Mouse (Mus musculus): ENCODE results near the gene Rbm20. TPM values are rescaled to one million over a fixed set of nuclear protein-coding genes. Genes with fewer than 3 reads are reported as not detected.
"Not testable (repeated sequence)": the region's sequence is repeated elsewhere in the genome, so short reads cannot be mapped to it uniquely, and the experiment has no call there.

Rbm20 gene
- polyA plus RNA-seq, 1 experiment from 2014 or later = 0.95 TPM

DNA sequence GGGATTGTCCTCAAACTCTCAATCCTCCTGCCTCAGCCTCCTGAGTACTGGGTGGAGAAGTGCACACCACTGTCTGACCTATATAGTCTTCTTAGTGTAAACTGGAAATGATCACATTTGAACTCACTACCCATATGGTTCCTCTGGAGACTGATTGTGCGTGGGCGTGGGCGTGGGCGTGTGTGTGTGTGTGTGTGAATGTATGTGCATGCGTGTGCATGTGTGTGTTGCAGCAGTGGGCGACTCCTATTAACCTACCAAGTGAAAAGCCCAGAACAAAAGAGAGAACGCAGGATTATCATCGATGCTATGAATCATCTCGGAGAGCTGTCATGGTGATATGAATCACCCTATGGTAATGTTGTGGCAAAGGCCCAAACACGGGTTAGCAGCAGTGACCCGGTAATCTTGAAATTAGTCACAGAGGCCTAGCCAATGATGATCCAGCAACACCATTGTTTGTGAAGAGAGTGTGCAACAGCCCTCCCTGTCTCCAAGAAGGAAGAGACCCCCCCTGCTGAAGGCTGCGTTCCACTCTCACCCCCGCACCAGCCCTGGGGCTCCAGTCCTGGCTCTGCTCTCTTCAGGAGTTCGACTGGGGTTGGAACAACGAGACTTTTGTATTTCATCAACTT is 123.4 kb downstream of the Rbm20 start:
- WGBS = 77% methylated on average over 15 of the region's 15 CpGs
- Histone ChIP-seq H3K4me2 (replicated peaks; ENCODE audit: low read depth, low read length) (no peak overlapping the region), H3K27me3 (ENCODE audit: control insufficient read depth, insufficient read depth, low read length) (no peaks in the 10 kb centered on the region), H3K9me3 (ENCODE audit: control insufficient read depth, low read depth, low read length) (no peaks in the 10 kb centered on the region), H3K4me3 (ENCODE audit: low read depth, low read length) (no peak overlapping the region), H3K4me1 (ENCODE audit: control insufficient read depth, insufficient read depth, low read length) (no peaks in the 10 kb centered on the region), H3K9ac (replicated peaks; ENCODE audit: low read depth, low read length) (no peak overlapping the region), H3K27ac (ENCODE audit: low read length) (no peak overlapping the region), H3K36me3 (ENCODE audit: control insufficient read depth, insufficient read depth, low read length) (no peaks in the 10 kb centered on the region)
- no peak for ATAC-seq (ENCODE audit: insufficient number of reproducible peaks, insufficient read depth, low FRiP score, low read depth)

- Histone ChIP-seq H3K9ac (replicated peaks; ENCODE audit: low read depth, low read length) (no peak overlapping the region), H3K4me1 (ENCODE audit: control insufficient read depth, insufficient read depth, low read length) (no peaks in the 10 kb centered on the region), H3K36me3 (ENCODE audit: control insufficient read depth, insufficient read depth, low read length) (no peaks in the 10 kb centered on the region), H3K27ac (ENCODE audit: low read length) (no peak overlapping the region), H3K9me3 (ENCODE audit: control insufficient read depth, low read depth, low read length) (no peaks in the 10 kb centered on the region), H3K4me3 (ENCODE audit: low read depth, low read length) (no peak overlapping the region), H3K4me2 (replicated peaks; ENCODE audit: low read depth, low read length) (no peak overlapping the region), H3K27me3 (ENCODE audit: control insufficient read depth, insufficient read depth, low read length) (no peaks in the 10 kb centered on the region)
- WGBS = 69% methylated on average over 5 of the region's 5 CpGs
- ATAC-seq (ENCODE audit: insufficient number of reproducible peaks, insufficient read depth, low FRiP score, low read depth) = no peak
Measured at GRCm38 (mm10) chr19:53801380-53801779, 124.3 kb downstream of the Rbm20 start.

- H3K36me3 ChIP-seq (ENCODE audit: control insufficient read depth, insufficient read depth, low read length) = no peaks in the 10 kb centered on the region
- H3K9ac ChIP-seq (replicated peaks; ENCODE audit: low read depth, low read length) = no peak overlapping the region
- no peak overlapping the region for H3K27ac ChIP-seq (ENCODE audit: low read length)
- no peak for ATAC-seq (ENCODE audit: insufficient number of reproducible peaks, insufficient read depth, low FRiP score, low read depth)
- H3K4me2 ChIP-seq (replicated peaks; ENCODE audit: low read depth, low read length) = no peak overlapping the region
- no peaks in the 10 kb centered on the region for H3K9me3 ChIP-seq (ENCODE audit: control insufficient read depth, low read depth, low read length)
- H3K4me1 ChIP-seq (ENCODE audit: control insufficient read depth, insufficient read depth, low read length) = no peaks in the 10 kb centered on the region
- H3K27me3 ChIP-seq (ENCODE audit: control insufficient read depth, insufficient read depth, low read length) = no peaks in the 10 kb centered on the region
- H3K4me3 ChIP-seq (ENCODE audit: low read depth, low read length) = no peak overlapping the region
- WGBS = 76% methylated on average over 11 of the region's 11 CpGs
Measured at GRCm38 (mm10) chr19:53801789-53802683, 124.9 kb downstream of the Rbm20 start.

GRCm38 (mm10) chr19:53803954-53804353 is 126.8 kb downstream of the Rbm20 start:
- no peak overlapping the region for H3K9ac ChIP-seq (replicated peaks; ENCODE audit: low read depth, low read length)
- H3K9me3 ChIP-seq (ENCODE audit: control insufficient read depth, low read depth, low read length) = no peaks in the 10 kb centered on the region
- no peak for ATAC-seq (ENCODE audit: insufficient number of reproducible peaks, insufficient read depth, low FRiP score, low read depth)
- no peak overlapping the region for H3K4me3 ChIP-seq (ENCODE audit: low read depth, low read length)
- H3K4me2 ChIP-seq (replicated peaks; ENCODE audit: low read depth, low read length) = no peak overlapping the region
- H3K27me3 ChIP-seq (ENCODE audit: control insufficient read depth, insufficient read depth, low read length) = no peaks in the 10 kb centered on the region
- H3K4me1 ChIP-seq (ENCODE audit: control insufficient read depth, insufficient read depth, low read length) = peaks cover 5% of the 10 kb centered on the region; the same call in 1 of the 2 replicates
- 79% methylated on average over 2 of the region's 2 CpGs for WGBS
- no peak overlapping the region for H3K27ac ChIP-seq (ENCODE audit: low read length)
- no peaks in the 10 kb centered on the region for H3K36me3 ChIP-seq (ENCODE audit: control insufficient read depth, insufficient read depth, low read length)

DNA sequence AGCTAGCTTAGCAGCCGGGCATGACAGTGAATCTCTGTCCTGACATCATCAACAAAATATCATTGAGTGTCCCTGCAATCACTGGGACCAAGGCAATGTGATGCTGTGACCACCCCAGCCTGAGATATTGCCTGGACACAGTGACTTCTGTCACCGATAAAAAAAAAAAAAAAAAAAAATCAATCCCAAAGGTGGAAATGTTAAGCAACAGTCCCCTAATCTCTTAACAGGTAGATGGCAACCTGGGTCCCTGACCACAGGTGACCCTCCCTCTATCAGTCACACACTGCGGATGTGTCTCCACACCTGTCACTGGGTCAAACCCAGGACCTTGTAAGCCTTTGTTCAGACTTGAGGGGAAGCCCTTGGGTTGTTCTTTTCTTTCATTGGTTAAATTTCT is 128.0 kb downstream of the Rbm20 start:
- Histone ChIP-seq H3K9me3 (ENCODE audit: control insufficient read depth, low read depth, low read length) (no peaks in the 10 kb centered on the region), H3K4me2 (replicated peaks; ENCODE audit: low read depth, low read length) (no peak overlapping the region), H3K4me3 (ENCODE audit: low read depth, low read length) (no peak overlapping the region), H3K27me3 (ENCODE audit: control insufficient read depth, insufficient read depth, low read length) (no peaks in the 10 kb centered on the region), H3K27ac (ENCODE audit: low read length) (no peak overlapping the region), H3K9ac (replicated peaks; ENCODE audit: low read depth, low read length) (no peak overlapping the region), H3K36me3 (ENCODE audit: control insufficient read depth, insufficient read depth, low read length) (no peaks in the 10 kb centered on the region), H3K4me1 (ENCODE audit: control insufficient read depth, insufficient read depth, low read length) (peaks cover 13% of the 10 kb centered on the region)
- WGBS = 76% methylated on average over 3 of the region's 3 CpGs
- no peak for ATAC-seq (ENCODE audit: insufficient number of reproducible peaks, insufficient read depth, low FRiP score, low read depth)

GRCm38 (mm10) chr19:53806126-53806525 is 129.0 kb downstream of the Rbm20 start:
- WGBS = 64% methylated on average over 7 of the region's 7 CpGs

DNA sequence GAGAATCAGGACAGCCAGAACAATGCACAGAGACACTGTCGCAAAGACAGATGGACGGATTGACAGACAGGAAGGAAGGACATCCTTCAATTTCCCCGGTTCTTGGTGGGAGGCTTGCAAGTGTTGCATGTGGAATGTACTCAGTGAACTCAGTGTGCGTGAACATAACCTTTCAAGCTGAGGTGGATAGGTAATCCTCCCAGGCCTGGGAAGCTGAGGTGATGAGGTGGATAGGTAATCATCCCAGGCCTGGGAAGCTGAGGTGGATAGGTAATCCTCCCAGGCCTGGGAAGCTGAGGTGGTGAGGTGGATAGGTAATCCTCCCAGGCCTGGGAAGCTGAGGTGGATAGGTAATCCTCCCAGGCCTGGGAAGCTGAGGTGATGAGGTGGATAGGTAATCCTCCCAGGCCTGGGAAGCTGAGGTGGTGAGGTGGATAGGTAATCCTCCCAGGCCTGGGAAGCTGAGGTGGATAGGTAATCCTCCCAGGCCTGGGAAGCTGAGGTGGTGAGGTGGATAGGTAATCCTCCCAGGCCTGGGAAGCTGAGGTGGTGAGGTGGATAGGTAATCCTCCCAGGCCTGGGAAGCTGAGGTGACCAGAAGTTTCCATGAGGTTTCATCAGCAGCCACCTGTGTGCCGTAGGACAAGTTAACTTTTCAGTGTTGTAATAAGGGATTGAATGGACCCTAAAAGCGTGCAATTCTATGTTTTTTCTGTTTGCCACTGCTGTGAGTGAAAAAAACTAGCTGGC is 129.6 kb downstream of the Rbm20 start:
- H3K9me3 ChIP-seq (ENCODE audit: control insufficient read depth, low read depth, low read length); H3K27me3 ChIP-seq (ENCODE audit: control insufficient read depth, insufficient read depth, low read length); ATAC-seq (ENCODE audit: insufficient number of reproducible peaks, insufficient read depth, low FRiP score, low read depth); H3K9ac ChIP-seq (replicated peaks; ENCODE audit: low read depth, low read length); H3K4me2 ChIP-seq (replicated peaks; ENCODE audit: low read depth, low read length); H3K27ac ChIP-seq (ENCODE audit: low read length); H3K36me3 ChIP-seq (ENCODE audit: control insufficient read depth, insufficient read depth, low read length); H3K4me3 ChIP-seq (ENCODE audit: low read depth, low read length): not testable (repeated sequence)
- 85% methylated on average over 6 of the region's 6 CpGs for WGBS
- peaks cover 14% of the 10 kb centered on the region for H3K4me1 ChIP-seq (ENCODE audit: control insufficient read depth, insufficient read depth, low read length)

More at GRCm38 (mm10) chr19:53806126-53806525, 129.0 kb downstream of the Rbm20 start:
- no peak for ATAC-seq (ENCODE audit: insufficient number of reproducible peaks, insufficient read depth, low FRiP score, low read depth)
- H3K36me3 ChIP-seq (ENCODE audit: control insufficient read depth, insufficient read depth, low read length) = no peaks in the 10 kb centered on the region
- no peaks in the 10 kb centered on the region for H3K27me3 ChIP-seq (ENCODE audit: control insufficient read depth, insufficient read depth, low read length)
- no peak overlapping the region for H3K27ac ChIP-seq (ENCODE audit: low read length)
- no peak overlapping the region for H3K4me3 ChIP-seq (ENCODE audit: low read depth, low read length)
- H3K4me2 ChIP-seq (replicated peaks; ENCODE audit: low read depth, low read length) = no peak overlapping the region
- no peak overlapping the region for H3K9ac ChIP-seq (replicated peaks; ENCODE audit: low read depth, low read length)
- H3K9me3 ChIP-seq (ENCODE audit: control insufficient read depth, low read depth, low read length) = no peaks in the 10 kb centered on the region
- H3K4me1 ChIP-seq (ENCODE audit: control insufficient read depth, insufficient read depth, low read length) = peaks cover 14% of the 10 kb centered on the region

GRCm38 (mm10) chr19:53807276-53807801 is 130.2 kb downstream of the Rbm20 start:
- peaks cover 14% of the 10 kb centered on the region for H3K4me1 ChIP-seq (ENCODE audit: control insufficient read depth, insufficient read depth, low read length)
- no peak overlapping the region for H3K9ac ChIP-seq (replicated peaks; ENCODE audit: low read depth, low read length)
- H3K9me3 ChIP-seq (ENCODE audit: control insufficient read depth, low read depth, low read length) = no peaks in the 10 kb centered on the region
- H3K36me3 ChIP-seq (ENCODE audit: control insufficient read depth, insufficient read depth, low read length) = no peaks in the 10 kb centered on the region
- no peak overlapping the region for H3K27ac ChIP-seq (ENCODE audit: low read length)
- 79% methylated on average over 5 of the region's 5 CpGs for WGBS
- no peak overlapping the region for H3K4me2 ChIP-seq (replicated peaks; ENCODE audit: low read depth, low read length)
- ATAC-seq (ENCODE audit: insufficient number of reproducible peaks, insufficient read depth, low FRiP score, low read depth) = no peak
- H3K4me3 ChIP-seq (ENCODE audit: low read depth, low read length) = no peak overlapping the region
- H3K27me3 ChIP-seq (ENCODE audit: control insufficient read depth, insufficient read depth, low read length) = no peaks in the 10 kb centered on the region
